Mouse (Mus musculus) ovary, adult 18-20 months (tissue): ENCODE measurements at regions not wholly inside any gene's neighbourhood (a gene's known extent, or its start where the extent isn't known, plus 50 kb on each side); places are given as distances from the start of the nearest gene placed in this dataset.

ENCODE experiments used
- DNase-seq: peaks from one replicate; pipeline ENCODE4 v3.0.0; 2022; ENCODE audit warnings: low spot score, mixed read lengths

DNA sequence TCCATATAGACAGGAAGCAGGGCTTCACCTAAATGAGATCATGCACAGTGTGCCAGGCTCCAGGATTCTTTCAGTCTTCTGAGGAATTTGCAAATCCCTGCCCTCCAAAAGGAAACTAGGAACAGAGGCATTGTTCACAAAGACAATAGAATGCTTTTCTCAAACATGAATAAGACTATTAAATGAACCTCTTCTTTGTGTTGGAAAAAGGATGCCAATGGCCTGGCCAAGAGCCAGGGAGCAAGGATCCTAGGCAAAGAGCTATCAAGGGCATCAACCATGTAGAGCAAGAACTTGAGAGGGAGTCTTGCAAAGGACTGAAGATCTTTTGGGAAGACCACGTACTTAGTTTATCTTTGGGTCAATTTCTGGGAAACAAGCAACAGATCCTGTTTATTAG, 415.4 kb downstream of the Mtx2 start:
- no peak for DNase-seq

GRCm38 (mm10) chr2:75244311-75245033, 414.6 kb upstream of the Hnrnpa3 start:
- DNase-seq, result no peak

- DNase-seq, result no peak
Measured at GRCm38 (mm10) chr2:75245256-75245655, 413.8 kb upstream of the Hnrnpa3 start.

- DNase-seq, result no peak
Measured at GRCm38 (mm10) chr2:75245662-75246061, 413.4 kb upstream of the Hnrnpa3 start.

DNA sequence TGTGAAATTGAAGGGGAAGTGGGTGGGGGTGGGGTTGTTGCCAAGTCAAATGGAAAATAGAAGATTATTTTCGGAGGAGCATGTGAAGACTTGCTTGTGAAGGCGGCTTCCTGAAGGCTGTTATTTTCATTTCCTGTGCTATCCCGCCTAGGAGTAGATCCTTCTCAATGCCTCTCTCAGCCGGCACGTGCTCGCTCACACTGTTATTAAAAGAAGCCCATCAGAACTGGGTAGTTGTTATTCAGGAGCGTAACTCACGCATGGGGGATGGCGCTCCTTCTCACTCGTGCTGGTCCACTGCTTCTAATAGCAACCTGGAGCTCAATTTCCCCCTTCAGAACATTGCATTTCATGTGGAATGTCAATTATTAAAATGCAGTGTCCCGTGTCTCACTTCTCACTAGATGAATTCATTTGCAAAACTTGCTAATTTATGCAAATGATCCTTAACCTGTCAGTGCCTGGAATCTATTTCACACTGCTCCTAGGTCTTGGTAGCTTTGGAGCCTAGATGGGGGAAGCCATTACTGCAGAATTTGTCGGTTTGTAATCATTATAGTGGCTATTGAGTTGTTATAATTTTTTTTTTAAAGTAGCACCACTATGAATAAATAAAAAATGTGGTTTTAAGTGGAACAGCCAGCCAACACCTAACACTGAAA, 412.8 kb upstream of the Hnrnpa3 start:
- DNase-seq, result no peak

DNA sequence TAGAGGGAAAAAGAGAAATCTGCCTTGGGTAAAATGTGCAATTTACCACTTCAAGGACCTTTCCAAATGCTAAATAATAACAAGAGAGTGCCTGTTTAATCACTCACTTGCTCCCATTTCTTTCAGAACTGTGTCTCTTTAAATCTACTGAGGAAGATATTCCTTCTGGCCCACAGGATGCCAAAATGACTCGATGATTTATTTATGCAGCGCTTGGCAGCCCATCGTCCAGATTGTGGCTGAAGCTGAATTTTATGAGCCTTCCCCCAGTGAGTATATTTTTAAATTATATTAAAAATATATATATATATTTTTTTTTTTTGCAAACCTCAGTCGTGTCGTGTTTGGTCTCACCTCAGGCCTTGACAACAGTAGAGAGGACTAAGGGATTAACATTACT, 410.8 kb upstream of the Hnrnpa3 start:
- DNase-seq, result no peak

DNA sequence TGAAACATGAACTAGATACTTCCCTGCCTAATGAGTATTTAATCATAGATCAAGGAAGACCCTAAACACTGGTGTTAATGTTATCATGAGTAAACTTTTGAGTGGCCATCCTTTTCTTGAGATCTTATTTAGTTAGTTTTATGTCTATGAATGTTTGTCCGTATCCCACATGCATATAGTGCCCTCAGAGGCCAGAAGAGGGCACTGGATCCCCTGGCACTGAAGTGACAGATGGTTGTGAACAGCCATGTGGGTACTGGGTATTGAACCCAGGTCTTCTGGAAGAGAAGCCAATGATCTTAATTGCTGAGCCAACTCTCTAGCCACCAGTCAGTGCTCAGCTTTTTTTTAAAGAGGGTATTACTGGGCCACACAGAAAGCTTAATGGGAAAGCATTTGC, 408.6 kb upstream of the Hnrnpa3 start:
- no peak for DNase-seq

GRCm38 (mm10) chr2:75252829-75253228, 406.2 kb upstream of the Hnrnpa3 start:
- no peak for DNase-seq

DNA sequence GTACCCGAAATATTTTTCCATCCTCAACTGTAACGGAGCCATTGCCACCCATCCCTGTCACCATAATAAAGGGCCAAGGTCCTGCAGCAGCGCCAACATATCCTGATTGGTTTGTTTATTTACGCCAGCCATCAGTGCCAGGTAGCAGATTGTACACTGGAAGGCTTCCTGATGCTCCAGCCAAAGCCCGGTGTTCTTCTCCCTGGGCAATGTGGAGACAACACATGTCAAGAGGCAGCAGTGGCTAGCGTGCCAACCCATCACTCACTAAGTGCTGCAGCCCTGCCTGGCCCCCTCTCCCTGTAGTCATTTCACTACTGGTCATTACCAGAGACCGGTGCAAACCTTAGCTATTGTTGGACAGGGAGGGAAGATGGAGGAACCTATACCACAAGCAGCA, 393.8 kb upstream of the Hnrnpa3 start:
- no peak for DNase-seq

DNA sequence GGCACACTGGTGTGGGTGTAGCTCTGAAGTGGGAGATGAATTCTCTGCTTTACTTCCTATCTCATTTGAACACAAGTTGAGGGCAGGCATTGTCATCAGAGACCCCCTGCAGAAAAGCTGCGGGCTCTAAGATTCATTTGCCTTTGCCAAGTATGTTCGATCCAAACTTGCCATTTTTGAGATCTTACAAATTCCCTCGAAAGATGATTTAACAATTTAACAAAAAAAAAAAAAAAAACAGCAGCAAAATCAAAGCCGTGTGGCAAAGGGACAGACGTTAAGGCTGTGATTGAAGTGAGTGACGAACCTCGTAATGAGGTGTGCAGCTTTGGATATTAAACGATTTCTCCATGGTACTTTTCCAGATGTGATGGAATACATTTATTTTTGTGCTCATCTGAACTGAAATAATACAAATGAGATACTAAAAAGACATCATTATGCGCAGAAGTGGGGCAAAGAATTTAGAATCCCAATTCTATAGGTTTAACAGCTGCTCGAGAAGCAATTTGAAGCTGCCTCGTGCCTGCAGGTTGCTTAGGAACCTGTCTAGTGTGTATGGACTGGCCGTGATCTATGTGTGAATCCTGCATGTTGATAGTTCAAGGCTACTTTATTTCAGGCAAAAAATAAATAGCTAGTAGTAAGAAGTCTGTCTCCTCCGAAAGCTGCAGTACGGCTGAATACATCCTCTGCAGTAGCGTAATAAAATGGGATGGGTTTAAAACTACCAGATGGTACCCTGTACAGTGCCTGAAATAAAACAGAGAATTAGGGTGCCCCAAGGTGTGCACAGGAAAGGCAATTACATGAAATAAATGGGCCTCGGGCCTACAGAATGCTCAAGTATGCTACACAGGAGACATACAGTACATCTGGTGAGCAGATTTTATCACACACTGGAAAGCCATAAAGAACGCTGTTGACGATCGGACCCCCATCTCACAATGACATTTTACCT, 393.0 kb upstream of the Hnrnpa3 start:
- no peak for DNase-seq

DNA sequence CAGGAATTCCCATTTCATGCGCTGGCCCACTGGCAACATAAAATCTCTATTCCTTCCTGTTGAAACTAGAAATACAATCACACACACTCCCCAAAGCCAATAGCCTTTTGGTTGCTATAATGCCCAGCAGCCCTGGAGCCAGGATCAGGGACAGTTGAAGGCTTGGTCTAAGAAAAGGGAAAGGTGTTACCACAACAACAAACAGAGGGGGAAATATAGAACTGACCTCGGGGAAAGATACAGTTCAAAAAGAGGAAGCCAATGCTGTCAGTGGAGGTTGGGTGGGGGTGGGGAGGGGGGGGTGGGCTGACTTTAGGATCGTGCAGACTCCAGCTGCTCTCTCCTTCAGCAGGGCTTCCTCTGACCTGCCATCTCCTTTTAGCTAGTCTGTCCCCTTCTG, 391.1 kb upstream of the Hnrnpa3 start:
- DNase-seq, result no peak

GRCm38 (mm10) chr2:75269446-75269845, 389.6 kb upstream of the Hnrnpa3 start:
- peak; percentile 3 for DNase-seq

- no peak for DNase-seq
Measured at GRCm38 (mm10) chr2:75270115-75270514, 388.9 kb upstream of the Hnrnpa3 start.

- no peak for DNase-seq
Measured at GRCm38 (mm10) chr2:75287900-75288299, 371.2 kb upstream of the Hnrnpa3 start.

DNA sequence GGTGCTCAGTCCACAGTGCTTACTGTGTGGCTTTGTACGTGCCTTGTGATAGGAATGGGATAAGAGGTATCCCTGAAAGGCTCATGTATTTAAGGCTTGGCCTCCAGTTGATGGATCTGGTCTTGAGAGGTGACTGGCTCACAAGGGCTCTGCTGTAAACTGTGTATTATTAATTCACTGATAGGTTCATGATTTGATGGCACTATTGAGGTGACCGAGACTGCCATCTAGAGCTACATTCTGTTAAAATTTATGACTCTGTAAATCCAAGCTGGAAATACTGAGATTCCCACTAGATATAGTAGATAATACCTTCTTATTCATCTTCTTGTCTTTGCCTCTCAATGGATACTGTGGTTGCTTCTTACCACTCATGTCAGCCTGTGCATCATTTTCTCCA, 367.4 kb upstream of the Hnrnpa3 start:
- no peak for DNase-seq

- DNase-seq, result no peak
Measured at GRCm38 (mm10) chr2:75306821-75307220, 352.2 kb upstream of the Hnrnpa3 start.

- DNase-seq, result no peak
Measured at GRCm38 (mm10) chr2:75311191-75311590, 347.9 kb upstream of the Hnrnpa3 start.

DNA sequence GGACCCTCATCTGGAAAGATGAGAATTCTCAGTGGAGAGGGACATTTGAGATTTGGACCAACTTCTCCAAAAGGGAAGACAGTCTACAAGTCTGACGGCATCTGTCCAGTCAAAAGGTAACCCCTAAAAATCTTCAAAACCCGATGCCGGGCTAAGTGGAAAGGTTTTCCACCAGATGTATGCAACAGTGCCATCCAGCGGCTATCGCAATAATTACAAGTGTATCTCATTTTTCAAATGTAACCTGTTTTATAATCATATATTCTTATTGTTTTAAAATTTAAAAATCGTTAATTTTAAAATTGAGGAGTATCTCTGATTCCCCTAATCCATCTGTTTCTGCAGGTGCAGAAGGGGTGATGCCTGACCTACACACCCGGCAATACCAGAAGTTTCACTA, 346.8 kb upstream of the Hnrnpa3 start:
- no peak for DNase-seq

- DNase-seq, result no peak
Measured at GRCm38 (mm10) chr2:75315341-75315740, 343.7 kb upstream of the Hnrnpa3 start.

DNA sequence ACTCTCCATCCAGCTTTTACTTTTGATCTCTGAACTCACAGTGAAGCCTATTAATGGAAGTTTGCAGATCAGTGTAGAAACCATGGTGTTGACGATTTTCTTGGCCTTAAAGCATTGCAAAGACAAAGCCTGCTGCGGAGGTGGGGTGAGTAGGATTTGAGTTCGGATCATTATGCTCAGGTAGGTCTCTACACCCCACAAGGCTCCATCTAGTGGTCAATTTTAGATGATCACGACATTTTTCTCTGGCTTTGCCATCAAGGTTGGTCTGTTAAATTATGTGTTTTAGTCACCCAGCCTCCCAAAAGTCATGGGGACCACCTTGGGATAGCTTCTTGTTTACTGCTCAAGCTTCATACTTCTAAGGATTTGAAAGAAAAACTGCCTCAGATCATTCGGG, 340.9 kb upstream of the Hnrnpa3 start:
- DNase-seq, result no peak

DNA sequence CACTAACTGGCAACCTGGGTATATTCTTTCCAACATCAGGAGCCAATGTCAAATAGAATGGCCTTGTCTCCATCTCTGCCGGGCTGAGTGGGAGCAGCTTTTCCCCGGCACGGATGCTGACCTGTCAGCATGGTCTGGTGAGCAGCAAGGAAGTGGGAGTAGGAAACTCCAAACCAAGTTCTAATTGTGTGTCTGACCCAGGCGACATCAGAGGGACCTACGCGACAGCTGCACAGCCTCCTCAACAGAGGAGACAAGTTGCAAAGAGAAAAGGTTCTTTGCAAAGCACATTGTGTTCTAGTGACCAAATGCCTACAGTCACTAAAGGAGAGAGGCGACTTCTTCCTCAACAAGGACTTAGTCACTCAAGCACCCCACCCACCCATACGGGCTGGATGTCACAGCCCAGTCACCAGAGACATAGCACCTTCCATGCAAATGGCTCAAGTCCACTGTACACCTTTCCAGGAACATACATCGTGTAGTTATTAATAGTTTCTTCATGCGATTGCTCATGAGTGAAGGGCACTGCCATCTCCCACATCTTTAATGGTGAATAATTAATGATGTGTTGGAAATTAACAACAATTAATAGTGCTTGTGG, 334.8 kb upstream of the Hnrnpa3 start:
- no peak for DNase-seq

DNA sequence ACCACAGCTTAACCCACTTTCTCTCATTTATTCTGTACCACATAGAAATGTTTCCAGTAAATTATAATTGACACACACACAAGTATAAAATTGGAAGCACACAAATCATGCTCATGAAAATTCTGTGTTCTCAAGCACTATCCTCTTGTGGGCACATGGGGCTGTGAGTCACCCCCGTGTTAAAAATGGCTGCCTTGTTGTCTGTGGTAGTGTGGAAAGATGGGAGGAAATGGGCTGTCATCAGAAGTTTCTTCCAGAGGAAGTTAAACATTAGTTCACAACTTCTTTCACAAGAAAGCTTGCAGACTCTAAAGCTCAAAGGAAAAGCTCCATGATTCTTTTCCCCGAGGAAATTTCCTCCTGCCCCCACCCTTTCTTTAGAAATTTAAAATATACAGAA, 329.5 kb upstream of the Hnrnpa3 start:
- DNase-seq, result no peak
